ENCODE assay signal across 10 mouse cellular contexts in genomic region chr15:88555476-88555875, GRCm38 (mm10). TPM values are rescaled to one million over a fixed set of nuclear protein-coding genes. Genes with fewer than 3 reads are reported as not detected.
DNase-seq lines count a peak whose midpoint lies in the region; ATAC-seq and TF ChIP-seq lines count a peak whose summit lies in the region.
"Had no signal": no experiment of that assay in that cellular context is flagged by ENCODE, and none has a peak within 500 bp of the region (broad histone marks: within the 10 kb centered on the region; RNA-seq: fewer than 3 reads in every experiment).

No protein-coding gene starts in this region.

- no peak overlapping the region for H3K4me3 ChIP-seq in kidney, postnatal 0 days (replicated peaks; ENCODE audit: low read depth, low read length)
- H3K4me3 ChIP-seq: stomach, embryonic 15.5 days had no signal

- no peak overlapping the region for H3K9ac ChIP-seq in kidney, postnatal 0 days (ENCODE audit: low read depth, low read length)
- H3K9ac ChIP-seq: stomach, embryonic 15.5 days had no signal

- peak; percentile 6 for DNase-seq in CD4-positive, CD25-positive, alpha-beta regulatory T cell, adult 2 months (ENCODE audit: low read depth, low spot score)
- peak; percentile 52 for DNase-seq in kidney, postnatal 0 days (ENCODE audit: low spot score)
- no peak for DNase-seq in kidney, adult 11 months
- peak; percentile 23 for DNase-seq in adrenal gland, postnatal 25 days
- no peak for DNase-seq in yolk sac, embryonic 10.5 days (ENCODE audit: low spot score)

- no peaks in the 10 kb centered on the region for H3K36me3 ChIP-seq in kidney, postnatal 0 days (ENCODE audit: insufficient read depth, low read length)
- H3K36me3 ChIP-seq: stomach, embryonic 15.5 days had no signal

- TF ChIP-seq CTCF in kidney, postnatal 0 days (IDR thresholded peaks at IDR 0.05; ENCODE audit: low read depth): peak; percentile 74

- no peak for ATAC-seq in CD4-positive, CD25-positive, alpha-beta regulatory T cell, adult 4 months
- ATAC-seq in kidney, postnatal 0 days (replicated peaks; ENCODE audit: low FRiP score, low read depth): no peak
- ATAC-seq in granulocyte monocyte progenitor cell, adult 5-6 weeks (replicated peaks; ENCODE audit: poor library complexity, severe bottlenecking): peak; percentile 37; the same call in 1 of the 2 replicates
- ATAC-seq in megakaryocyte progenitor cell, adult 5-6 weeks (replicated peaks; ENCODE audit: poor library complexity): peak; percentile 60

- H3K4me1 ChIP-seq in kidney, postnatal 0 days (replicated peaks; ENCODE audit: insufficient read depth, low read length): no peaks in the 10 kb centered on the region
- H3K4me1 ChIP-seq: stomach, embryonic 15.5 days had no signal

- H3K27ac ChIP-seq in kidney, postnatal 0 days: no peak overlapping the region
- H3K27ac ChIP-seq: stomach, embryonic 15.5 days had no signal

- 21% methylated on average over 8 of the region's 8 CpGs for WGBS in kidney, postnatal 0 days

- no peaks in the 10 kb centered on the region for H3K9me3 ChIP-seq in kidney, postnatal 0 days (replicated peaks; ENCODE audit: low read length)
- H3K9me3 ChIP-seq: stomach, embryonic 15.5 days had no signal

- no peaks in the 10 kb centered on the region for H3K27me3 ChIP-seq in kidney, postnatal 0 days (ENCODE audit: insufficient read depth, low read length)
- H3K27me3 ChIP-seq: stomach, embryonic 15.5 days had no signal

- no peak overlapping the region for H3K4me2 ChIP-seq in kidney, postnatal 0 days (ENCODE audit: low read length)
- H3K4me2 ChIP-seq: stomach, embryonic 15.5 days had no signal

RNA-seq across cellular contexts. Expression of gene Zdhhc25, which starts 44.6 kb away (rescaled TPM):
- not detected for polyA plus RNA-seq in CD4-positive, CD25-positive, alpha-beta regulatory T cell, adult 4 months (2017; shearing (Covaris generic))
- not detected in 2 replicates for polyA plus RNA-seq in kidney, postnatal 0 days (2015; fragmentation: Nextera tagmentation; extraction: Ambion mirVana)
- total RNA-seq in adrenal gland, postnatal 25 days (2021): not detected in 2 replicates
- total RNA-seq in granulocyte monocyte progenitor cell, adult 5-6 weeks (2014; fragmentation: Nextera tagmentation): not detected in 2 replicates
- total RNA-seq in granulocyte monocyte progenitor cell, adult 5-6 weeks (2017): not detected in 2 replicates
- total RNA-seq in megakaryocyte progenitor cell, adult 5-6 weeks (2015): not detected in 2 replicates
- total RNA-seq in megakaryocyte progenitor cell, adult 5-6 weeks (2017): not detected in 2 replicates
- polyA plus RNA-seq: frontal cortex, adult 2 months; stomach, embryonic 15.5 days had no signal

Comparison
In these comparisons a context has a peak if more than half of its experiments do, and no peak if none do; other contexts are left out.
1. DNase-seq: peak in CD4-positive, CD25-positive, alpha-beta regulatory T cell, adult 2 months (single experiment), kidney, postnatal 0 days (single experiment) and adrenal gland, postnatal 25 days (single experiment); none in kidney, adult 11 months (single experiment) and yolk sac, embryonic 10.5 days (single experiment).
2. ATAC-seq: peak in granulocyte monocyte progenitor cell, adult 5-6 weeks (single experiment) and megakaryocyte progenitor cell, adult 5-6 weeks (single experiment); none in CD4-positive, CD25-positive, alpha-beta regulatory T cell, adult 4 months (single experiment) and kidney, postnatal 0 days (single experiment).